Mouse (Mus musculus): ENCODE measurements around the gene Sf3b6. TPM values are rescaled to one million over a fixed set of nuclear protein-coding genes. Genes with fewer than 3 reads are reported as not detected.
"Not testable (repeated sequence)": the region's sequence is repeated elsewhere in the genome, so short reads cannot be mapped to it uniquely, and the experiment has no call there.

Gene Sf3b6
- polyA plus RNA-seq, 1 experiment from 2014 or later, result 80.2 TPM

DNA sequence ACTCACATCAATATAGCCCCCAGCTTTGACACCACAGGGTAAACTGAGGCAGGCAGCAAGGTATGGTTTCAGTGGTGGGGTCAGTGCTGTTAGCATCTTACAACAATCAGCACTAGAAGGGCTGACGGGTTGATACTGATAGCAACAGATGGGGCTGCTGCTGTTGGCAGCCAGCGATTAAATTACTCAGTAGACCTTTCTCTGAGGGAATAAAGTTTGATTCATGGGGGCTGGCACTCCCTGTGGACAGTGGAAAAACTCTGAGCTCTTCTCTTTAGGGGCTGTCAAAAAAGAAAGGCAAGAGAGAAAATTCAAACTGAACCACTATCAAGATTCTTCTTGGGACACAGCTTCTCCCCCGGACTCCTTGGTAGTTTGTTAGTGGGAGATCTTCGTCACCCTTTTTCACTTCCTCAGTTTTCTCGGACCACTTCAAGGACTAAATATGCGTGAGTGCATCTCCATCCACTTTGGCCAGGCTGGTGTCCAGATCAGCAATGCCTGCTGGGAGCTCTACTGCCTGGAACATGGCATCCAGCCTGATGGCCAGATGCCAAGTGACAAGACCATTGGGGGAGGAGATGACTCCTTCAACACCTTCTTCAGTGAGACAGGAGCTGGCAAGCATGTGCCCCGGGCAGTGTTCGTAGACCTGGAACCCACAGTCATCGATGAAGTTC is 35.5 kb upstream of the Sf3b6 start:
- WGBS (ENCODE audit: insufficient replicate concordance), result 78% methylated on average over 9 of the region's 9 CpGs
- not testable (repeated sequence) for H3K4me3 ChIP-seq (ENCODE audit: low read depth, low read length); H3K4me2 ChIP-seq (ENCODE audit: low read depth, low read length); ATAC-seq (ENCODE audit: low read depth); H3K27ac ChIP-seq (ENCODE audit: low read length); H3K9ac ChIP-seq (ENCODE audit: low read depth, low read length); H3K9me3 ChIP-seq (replicated peaks; ENCODE audit: control insufficient read depth, low read length); H3K4me1 ChIP-seq (ENCODE audit: control insufficient read depth, low read depth, low read length); H3K36me3 ChIP-seq (ENCODE audit: control insufficient read depth, insufficient read depth); H3K27me3 ChIP-seq (ENCODE audit: control insufficient read depth, insufficient read depth, low read depth, low read length)

DNA sequence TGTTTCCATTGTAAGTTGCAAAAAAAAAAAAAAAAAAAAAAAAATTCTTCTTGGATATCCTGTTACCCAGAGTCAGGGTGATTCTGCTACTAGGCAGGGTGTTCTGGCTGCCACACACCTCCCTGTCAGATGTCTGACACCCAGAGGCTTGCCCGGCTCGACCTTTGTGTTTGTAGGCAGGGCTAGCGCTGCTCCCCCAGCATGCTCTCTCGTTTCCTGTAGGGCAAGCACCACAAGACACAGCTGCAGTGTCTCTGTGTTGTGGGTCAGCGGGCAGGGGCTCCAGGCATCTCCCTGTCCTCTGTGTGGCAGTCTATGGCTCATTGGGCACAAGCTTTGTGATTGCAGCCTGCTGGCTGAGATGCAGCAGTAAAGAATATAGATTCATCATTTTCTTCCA is 33.7 kb upstream of the Sf3b6 start:
- no peaks in the 10 kb centered on the region for H3K36me3 ChIP-seq (ENCODE audit: control insufficient read depth, insufficient read depth)
- H3K4me2 ChIP-seq (ENCODE audit: low read depth, low read length), result no peak overlapping the region
- ATAC-seq (ENCODE audit: low read depth), result no peak
- no peak overlapping the region for H3K9ac ChIP-seq (ENCODE audit: low read depth, low read length)
- WGBS (ENCODE audit: insufficient replicate concordance), result 56% methylated on average over 5 of the region's 5 CpGs
- H3K4me3 ChIP-seq (ENCODE audit: low read depth, low read length), result no peak overlapping the region
- H3K27ac ChIP-seq (ENCODE audit: low read length), result no peak overlapping the region
- H3K27me3 ChIP-seq (ENCODE audit: control insufficient read depth, insufficient read depth, low read depth, low read length), result no peaks in the 10 kb centered on the region
- H3K9me3 ChIP-seq (replicated peaks; ENCODE audit: control insufficient read depth, low read length), result no peaks in the 10 kb centered on the region
- no peaks in the 10 kb centered on the region for H3K4me1 ChIP-seq (ENCODE audit: control insufficient read depth, low read depth, low read length)

DNA sequence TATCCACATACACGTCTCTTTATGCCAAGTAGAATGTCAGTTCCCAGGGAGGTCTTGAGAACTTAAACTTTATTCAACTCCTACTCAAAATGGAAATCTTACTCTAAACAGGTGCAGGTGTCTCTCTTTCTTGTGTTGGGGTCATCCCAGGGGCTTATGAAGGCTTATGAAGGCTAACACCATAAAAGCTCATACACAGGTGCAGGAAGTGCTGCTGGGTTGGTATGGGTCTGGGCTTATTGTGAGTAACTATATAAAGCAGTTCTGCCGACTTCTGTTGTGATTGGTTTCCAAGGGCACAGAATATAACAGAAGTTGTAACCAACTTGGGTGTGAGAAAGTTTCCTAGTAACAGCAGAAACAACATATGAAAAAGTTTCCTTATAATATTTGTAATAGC is 32.9 kb upstream of the Sf3b6 start:
- Histone ChIP-seq H3K4me2 (ENCODE audit: low read depth, low read length) (no peak overlapping the region), H3K36me3 (ENCODE audit: control insufficient read depth, insufficient read depth) (no peaks in the 10 kb centered on the region), H3K9me3 (replicated peaks; ENCODE audit: control insufficient read depth, low read length) (no peaks in the 10 kb centered on the region), H3K4me1 (ENCODE audit: control insufficient read depth, low read depth, low read length) (no peaks in the 10 kb centered on the region), H3K27ac (ENCODE audit: low read length) (no peak overlapping the region), H3K27me3 (ENCODE audit: control insufficient read depth, insufficient read depth, low read depth, low read length) (no peaks in the 10 kb centered on the region), H3K9ac (ENCODE audit: low read depth, low read length) (no peak overlapping the region), H3K4me3 (ENCODE audit: low read depth, low read length) (no peak overlapping the region)
- 54% methylated on average over 2 of the region's 2 CpGs for WGBS (ENCODE audit: insufficient replicate concordance)
- ATAC-seq (ENCODE audit: low read depth), result no peak

DNA sequence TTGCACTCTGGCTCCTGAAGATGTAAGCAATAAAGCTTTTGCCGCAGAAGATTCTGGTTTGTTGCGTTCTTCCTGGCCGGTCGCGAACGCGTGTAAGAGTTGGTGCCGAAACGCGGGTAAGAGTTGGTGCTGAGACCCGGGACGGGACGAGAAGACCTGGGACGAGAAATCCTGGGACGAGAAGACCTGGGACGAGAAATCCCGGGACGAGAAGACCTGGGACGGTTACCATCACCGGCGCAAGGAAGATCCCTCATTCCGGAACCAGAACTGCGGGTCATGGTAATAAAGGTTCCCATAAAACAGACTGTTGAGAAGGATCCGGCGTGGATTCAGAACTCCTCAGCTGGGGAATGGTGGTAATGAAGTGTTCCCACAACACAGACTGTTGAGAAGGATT is 29.2 kb upstream of the Sf3b6 start:
- H3K27ac ChIP-seq (ENCODE audit: low read length); H3K4me1 ChIP-seq (ENCODE audit: control insufficient read depth, low read depth, low read length); H3K9me3 ChIP-seq (replicated peaks; ENCODE audit: control insufficient read depth, low read length); ATAC-seq (ENCODE audit: low read depth); H3K27me3 ChIP-seq (ENCODE audit: control insufficient read depth, insufficient read depth, low read depth, low read length); H3K4me2 ChIP-seq (ENCODE audit: low read depth, low read length); H3K9ac ChIP-seq (ENCODE audit: low read depth, low read length); H3K4me3 ChIP-seq (ENCODE audit: low read depth, low read length); H3K36me3 ChIP-seq (ENCODE audit: control insufficient read depth, insufficient read depth): not testable (repeated sequence)
- 83% methylated on average over 25 of the region's 25 CpGs for WGBS (ENCODE audit: insufficient replicate concordance)

DNA sequence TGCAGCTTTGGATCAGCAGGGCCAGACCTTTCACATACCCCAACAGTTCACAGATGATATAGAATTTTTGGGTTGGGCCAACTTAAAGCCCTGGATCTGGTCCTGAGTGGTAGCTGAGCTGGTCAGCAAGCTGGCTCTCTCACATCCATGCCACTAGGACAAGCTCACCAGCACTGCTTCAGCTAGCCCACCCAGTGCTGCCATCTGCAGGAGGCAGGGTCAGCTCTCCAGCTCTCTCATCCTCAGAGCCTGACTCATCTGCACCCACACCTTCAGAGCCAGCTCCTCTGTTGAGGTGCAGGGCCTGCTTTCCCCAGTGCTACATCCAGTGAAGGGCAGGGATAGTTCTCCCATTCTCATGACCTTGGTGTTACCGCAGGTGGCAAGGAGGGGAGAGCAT is 23.6 kb upstream of the Sf3b6 start:
- H3K9me3 ChIP-seq (replicated peaks; ENCODE audit: control insufficient read depth, low read length), result no peaks in the 10 kb centered on the region
- 57% methylated on average over 1 of the region's 1 CpGs for WGBS (ENCODE audit: insufficient replicate concordance)
- no peak overlapping the region for H3K27ac ChIP-seq (ENCODE audit: low read length)
- no peaks in the 10 kb centered on the region for H3K4me1 ChIP-seq (ENCODE audit: control insufficient read depth, low read depth, low read length)
- no peak overlapping the region for H3K4me2 ChIP-seq (ENCODE audit: low read depth, low read length)
- no peak overlapping the region for H3K9ac ChIP-seq (ENCODE audit: low read depth, low read length)
- ATAC-seq (ENCODE audit: low read depth), result no peak
- H3K4me3 ChIP-seq (ENCODE audit: low read depth, low read length), result no peak overlapping the region
- no peaks in the 10 kb centered on the region for H3K36me3 ChIP-seq (ENCODE audit: control insufficient read depth, insufficient read depth)
- H3K27me3 ChIP-seq (ENCODE audit: control insufficient read depth, insufficient read depth, low read depth, low read length), result no peaks in the 10 kb centered on the region

DNA sequence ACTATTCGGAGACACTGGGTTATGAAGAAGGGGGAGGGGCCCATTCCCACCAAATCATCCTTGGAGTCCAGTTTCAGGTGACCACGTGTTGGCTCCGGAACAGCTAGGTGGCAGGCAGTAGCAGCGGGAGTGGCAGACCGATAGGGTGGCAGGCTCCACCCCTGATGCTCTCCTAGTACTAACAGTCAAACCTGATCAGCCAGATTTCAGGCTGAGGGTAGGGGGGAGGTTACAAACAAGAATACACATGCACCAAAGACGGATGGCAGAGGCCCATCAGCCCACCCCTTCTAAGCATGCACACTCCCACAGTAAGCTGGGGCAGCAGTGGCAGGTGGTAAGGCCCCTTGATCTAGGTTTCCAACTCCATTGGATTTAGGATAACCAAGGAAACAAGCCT is 19.9 kb upstream of the Sf3b6 start:
- H3K27me3 ChIP-seq (ENCODE audit: control insufficient read depth, insufficient read depth, low read depth, low read length); ATAC-seq (ENCODE audit: low read depth); H3K4me3 ChIP-seq (ENCODE audit: low read depth, low read length); H3K4me1 ChIP-seq (ENCODE audit: control insufficient read depth, low read depth, low read length); H3K9me3 ChIP-seq (replicated peaks; ENCODE audit: control insufficient read depth, low read length); H3K9ac ChIP-seq (ENCODE audit: low read depth, low read length); H3K4me2 ChIP-seq (ENCODE audit: low read depth, low read length); H3K36me3 ChIP-seq (ENCODE audit: control insufficient read depth, insufficient read depth); H3K27ac ChIP-seq (ENCODE audit: low read length): not testable (repeated sequence)
- 62% methylated on average over 6 of the region's 6 CpGs for WGBS (ENCODE audit: insufficient replicate concordance)

DNA sequence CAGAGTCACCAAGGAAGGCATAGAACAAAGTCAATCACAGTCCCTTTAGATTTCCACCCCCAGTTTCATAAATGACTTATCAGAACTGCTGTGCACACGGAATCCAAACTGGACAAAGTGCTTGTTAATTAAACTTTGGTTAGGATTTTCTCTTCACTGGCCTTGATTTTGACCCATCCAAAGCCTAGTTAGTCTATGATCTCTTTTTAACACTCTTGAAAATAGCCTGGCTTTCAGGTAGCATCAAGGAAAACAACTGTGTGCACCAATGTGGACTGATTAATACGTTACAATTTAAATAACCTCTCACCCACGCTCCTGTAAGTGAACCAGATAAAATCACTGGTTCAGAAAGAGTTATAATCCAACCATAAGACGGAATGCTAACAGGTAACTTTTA is 6.3 kb upstream of the Sf3b6 start:
- H3K4me3 ChIP-seq (ENCODE audit: low read depth, low read length), result no peak overlapping the region
- no peaks in the 10 kb centered on the region; the same call in 1 of the 2 replicates for H3K27me3 ChIP-seq (ENCODE audit: control insufficient read depth, insufficient read depth, low read depth, low read length)
- no peak overlapping the region for H3K9ac ChIP-seq (ENCODE audit: low read depth, low read length)
- H3K4me2 ChIP-seq (ENCODE audit: low read depth, low read length), result no peak overlapping the region
- H3K27ac ChIP-seq (ENCODE audit: low read length), result no peak overlapping the region
- H3K9me3 ChIP-seq (replicated peaks; ENCODE audit: control insufficient read depth, low read length), result no peaks in the 10 kb centered on the region
- WGBS (ENCODE audit: insufficient replicate concordance), result 52% methylated on average over 4 of the region's 4 CpGs
- H3K4me1 ChIP-seq (ENCODE audit: control insufficient read depth, low read depth, low read length), result no peaks in the 10 kb centered on the region
- no peak for ATAC-seq (ENCODE audit: low read depth)
- H3K36me3 ChIP-seq (ENCODE audit: control insufficient read depth, insufficient read depth), result no peaks in the 10 kb centered on the region

DNA sequence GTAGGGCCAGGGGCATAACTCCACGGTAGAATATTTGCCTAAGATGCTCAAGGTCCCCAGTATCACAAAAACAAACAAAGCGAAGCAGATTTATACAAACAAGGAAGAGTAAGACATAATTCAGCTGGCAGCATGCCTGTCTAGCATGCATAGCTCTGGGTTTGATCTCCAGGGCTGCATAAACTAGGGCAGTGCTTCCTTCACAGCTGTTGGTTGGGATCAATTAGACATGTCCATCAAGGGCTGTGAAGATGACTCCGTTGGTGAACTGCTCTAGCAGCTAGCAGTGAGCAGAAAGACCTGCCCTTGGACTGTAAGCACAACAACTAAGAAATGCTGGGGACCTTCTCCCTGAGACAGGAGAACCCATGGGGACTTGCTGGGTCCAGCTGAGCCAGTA is 5.6 kb upstream of the Sf3b6 start:
- no peak overlapping the region for H3K4me3 ChIP-seq (ENCODE audit: low read depth, low read length)
- no peak for ATAC-seq (ENCODE audit: low read depth)
- peaks cover 4% of the 10 kb centered on the region for H3K4me1 ChIP-seq (ENCODE audit: control insufficient read depth, low read depth, low read length)
- H3K4me2 ChIP-seq (ENCODE audit: low read depth, low read length), result no peak overlapping the region
- 58% methylated on average over 3 of the region's 3 CpGs for WGBS (ENCODE audit: insufficient replicate concordance)
- H3K9me3 ChIP-seq (replicated peaks; ENCODE audit: control insufficient read depth, low read length), result no peaks in the 10 kb centered on the region
- H3K36me3 ChIP-seq (ENCODE audit: control insufficient read depth, insufficient read depth), result no peaks in the 10 kb centered on the region
- no peak overlapping the region for H3K27ac ChIP-seq (ENCODE audit: low read length)
- no peak overlapping the region for H3K9ac ChIP-seq (ENCODE audit: low read depth, low read length)
- no peaks in the 10 kb centered on the region; the same call in 1 of the 2 replicates for H3K27me3 ChIP-seq (ENCODE audit: control insufficient read depth, insufficient read depth, low read depth, low read length)

DNA sequence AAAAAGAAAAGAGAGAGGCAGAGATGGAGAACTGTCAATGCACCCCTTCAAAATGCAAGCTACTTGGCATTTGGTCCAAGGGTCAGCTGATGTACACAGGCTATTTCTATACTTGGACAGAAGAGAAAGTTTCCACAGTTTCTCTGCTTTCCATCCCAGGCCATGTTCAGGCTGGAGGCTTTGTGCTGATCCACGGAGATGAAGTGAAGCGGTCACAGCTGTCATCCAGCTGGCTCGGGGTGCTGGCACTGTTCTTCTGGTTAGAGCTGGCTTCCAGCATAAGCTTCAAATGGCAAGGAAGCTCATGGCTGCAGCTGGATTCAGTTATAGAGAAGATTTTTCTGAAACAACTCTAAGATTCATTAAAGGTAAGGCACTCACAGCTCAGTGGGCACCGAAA is 3.7 kb upstream of the Sf3b6 start:
- Histone ChIP-seq H3K36me3 (ENCODE audit: control insufficient read depth, insufficient read depth) (no peaks in the 10 kb centered on the region), H3K4me1 (ENCODE audit: control insufficient read depth, low read depth, low read length) (peaks cover 11% of the 10 kb centered on the region), H3K27me3 (ENCODE audit: control insufficient read depth, insufficient read depth, low read depth, low read length) (no peaks in the 10 kb centered on the region; the same call in 1 of the 2 replicates), H3K4me3 (ENCODE audit: low read depth, low read length) (no peak overlapping the region), H3K4me2 (ENCODE audit: low read depth, low read length) (no peak overlapping the region), H3K27ac (ENCODE audit: low read length) (no peak overlapping the region), H3K9ac (ENCODE audit: low read depth, low read length) (no peak overlapping the region), H3K9me3 (replicated peaks; ENCODE audit: control insufficient read depth, low read length) (no peaks in the 10 kb centered on the region)
- WGBS (ENCODE audit: insufficient replicate concordance), result 69% methylated on average over 4 of the region's 4 CpGs
- no peak for ATAC-seq (ENCODE audit: low read depth)

Data from liver, embryonic 16.5 days (tissue).